Mouse (Mus musculus) induced T-regulatory cell, adult 2 months (primary cell): ENCODE data around the gene Shkbp1.

Source experiments
- DNase-seq: peaks from one replicate; pipeline ENCODE4 v3.0.0-alpha.2; 2012; ENCODE audit warnings: low read depth

Gene Shkbp1

DNA sequence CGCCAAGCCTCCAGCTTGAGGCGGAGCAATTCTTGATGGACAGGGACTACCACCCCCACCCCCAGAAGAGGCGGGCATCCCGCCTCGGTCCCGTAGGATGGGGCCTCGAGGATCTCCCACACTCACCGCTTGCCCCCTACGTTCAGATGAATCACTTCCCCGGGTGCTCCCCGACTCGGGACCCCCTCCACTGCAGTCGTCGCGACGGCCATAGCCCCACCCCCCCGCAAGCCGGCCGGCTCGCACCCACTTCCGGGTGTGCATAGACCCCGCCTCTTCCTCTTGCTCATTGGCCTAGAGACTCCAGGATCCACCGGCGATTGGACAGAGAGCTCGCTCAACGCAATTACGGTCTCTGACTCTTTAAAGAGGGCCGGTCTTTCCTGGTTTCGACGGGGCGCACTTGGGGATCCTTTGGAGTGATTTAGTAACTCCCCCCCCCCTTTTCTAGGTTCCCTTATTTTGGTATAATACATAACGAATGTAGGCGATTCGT, at the start of gene Shkbp1:
Shkbp1 (minus strand) TSS at position 275 of the 496 bp plus-strand sequence.
- DNase-seq = peak; percentile 96

DNA sequence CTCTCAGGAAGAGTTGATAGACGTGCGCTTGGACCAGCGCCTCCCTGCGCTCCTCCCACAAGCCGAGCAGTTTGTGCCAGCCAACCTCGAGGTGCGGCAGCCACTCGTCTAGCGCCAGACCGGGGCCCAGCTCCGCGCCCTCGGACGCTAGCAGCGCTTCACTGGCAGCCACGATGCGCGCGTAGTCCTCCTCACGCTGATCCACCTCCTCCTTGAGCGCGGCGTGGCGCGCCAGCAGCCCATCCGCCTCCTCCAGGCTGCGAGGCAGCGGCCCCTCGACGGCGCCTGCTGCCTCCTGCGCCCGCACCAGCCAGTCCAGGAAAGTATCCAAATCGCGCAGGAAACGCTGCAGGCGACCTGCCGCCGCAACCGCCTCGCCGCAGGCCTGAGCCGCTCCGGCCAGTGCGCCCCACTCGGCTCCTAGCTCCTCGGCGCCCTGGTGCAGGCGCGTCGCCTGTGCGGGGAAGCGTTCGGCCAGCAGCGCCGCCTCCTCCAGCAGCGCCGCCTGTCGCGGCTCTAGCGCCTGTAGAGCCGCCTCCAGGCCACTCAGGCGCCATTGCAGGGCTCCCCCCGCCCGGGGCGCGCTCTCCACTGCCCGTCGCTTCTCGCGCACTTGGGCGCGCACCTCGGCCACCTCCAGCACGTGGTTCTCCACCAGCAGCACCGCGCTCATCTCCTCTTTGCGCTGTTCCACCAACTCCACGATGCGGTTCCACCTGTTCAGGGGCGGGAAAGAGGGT, 48.6 kb upstream of the Shkbp1 start:
- no peak for DNase-seq

DNA sequence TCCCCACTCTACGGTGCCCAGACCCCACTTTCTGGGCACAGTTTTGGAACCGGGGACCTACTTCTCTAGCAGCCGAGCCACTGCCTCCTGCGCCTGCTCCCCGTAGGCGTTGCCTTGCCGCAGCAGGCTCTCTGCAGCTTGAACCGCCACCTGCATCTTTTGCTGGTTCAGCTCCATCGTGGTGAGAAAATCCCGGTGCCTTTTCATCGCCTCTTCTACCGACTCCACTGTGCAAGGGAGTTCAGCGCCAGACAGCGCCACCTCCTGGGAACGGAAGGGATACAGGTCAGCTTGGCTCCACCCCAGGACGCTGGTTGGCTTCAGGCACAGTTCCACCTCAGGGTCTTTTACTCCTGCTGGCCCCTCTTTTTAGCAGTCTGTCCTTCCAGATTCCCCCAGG, 46.9 kb upstream of the Shkbp1 start:
- peak; percentile 72 for DNase-seq

DNA sequence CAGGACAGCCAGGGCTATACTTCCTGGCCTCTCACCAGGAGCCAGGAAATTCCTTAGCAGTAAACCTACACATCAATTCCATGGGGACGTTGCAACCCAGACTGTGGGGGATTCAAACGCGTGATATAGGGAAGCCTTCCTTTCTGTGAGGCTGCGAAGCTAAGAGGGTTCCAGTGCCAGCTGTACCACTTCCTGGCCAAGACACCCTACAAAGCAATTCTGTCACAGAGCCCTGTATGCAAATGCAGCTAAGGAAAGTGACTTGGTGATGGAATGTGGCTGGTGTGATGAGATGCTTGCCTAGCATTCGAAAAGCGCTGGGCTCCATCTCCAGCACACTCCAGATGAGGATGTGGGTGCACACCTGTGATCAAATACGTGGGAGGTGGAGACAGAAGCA, 44.7 kb upstream of the Shkbp1 start:
- no peak for DNase-seq

DNA sequence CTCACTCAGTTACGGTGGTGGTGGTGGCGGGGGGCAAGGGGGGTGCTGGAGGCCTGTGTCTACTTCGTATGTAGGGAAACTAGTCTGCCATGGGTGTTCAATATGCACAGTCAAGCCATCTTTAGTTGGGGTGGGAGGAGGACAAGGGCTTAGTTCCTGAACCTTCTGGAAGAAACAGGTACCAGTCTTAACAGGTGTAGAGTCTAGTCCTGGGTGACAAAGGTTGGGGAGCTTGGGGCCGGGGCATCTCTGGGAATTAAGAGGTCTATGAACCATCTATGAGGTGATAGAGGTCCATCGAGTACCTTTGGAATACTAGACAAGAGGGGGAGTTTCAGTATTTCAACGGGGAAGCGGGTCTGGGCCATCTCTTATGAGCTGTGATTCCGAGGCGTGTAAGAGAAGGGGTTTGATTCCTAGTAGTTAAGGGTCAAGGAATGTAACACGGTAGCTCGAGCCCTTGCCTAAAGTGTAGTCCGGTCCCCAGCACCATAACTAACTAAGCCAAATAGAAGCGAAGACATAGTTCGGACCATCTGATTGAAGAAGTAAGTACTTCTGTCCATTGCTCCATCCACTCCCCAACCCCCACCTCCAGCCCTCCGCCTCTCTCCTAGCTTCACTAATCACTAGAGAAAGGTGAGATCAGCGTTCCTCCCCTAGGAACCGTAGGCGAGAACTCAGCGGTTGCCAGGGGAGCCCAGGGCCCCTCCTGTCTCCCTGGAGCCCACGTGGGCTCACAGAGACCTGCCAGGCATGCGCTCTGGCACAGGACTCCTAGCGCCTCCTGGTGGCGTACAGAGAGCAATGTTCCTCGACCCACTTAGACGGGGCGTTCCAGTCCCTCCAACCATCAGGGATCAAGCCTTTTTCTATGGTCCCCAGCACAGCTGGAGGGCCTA, 41.5 kb upstream of the Shkbp1 start:
- DNase-seq = peak; percentile 78

DNA sequence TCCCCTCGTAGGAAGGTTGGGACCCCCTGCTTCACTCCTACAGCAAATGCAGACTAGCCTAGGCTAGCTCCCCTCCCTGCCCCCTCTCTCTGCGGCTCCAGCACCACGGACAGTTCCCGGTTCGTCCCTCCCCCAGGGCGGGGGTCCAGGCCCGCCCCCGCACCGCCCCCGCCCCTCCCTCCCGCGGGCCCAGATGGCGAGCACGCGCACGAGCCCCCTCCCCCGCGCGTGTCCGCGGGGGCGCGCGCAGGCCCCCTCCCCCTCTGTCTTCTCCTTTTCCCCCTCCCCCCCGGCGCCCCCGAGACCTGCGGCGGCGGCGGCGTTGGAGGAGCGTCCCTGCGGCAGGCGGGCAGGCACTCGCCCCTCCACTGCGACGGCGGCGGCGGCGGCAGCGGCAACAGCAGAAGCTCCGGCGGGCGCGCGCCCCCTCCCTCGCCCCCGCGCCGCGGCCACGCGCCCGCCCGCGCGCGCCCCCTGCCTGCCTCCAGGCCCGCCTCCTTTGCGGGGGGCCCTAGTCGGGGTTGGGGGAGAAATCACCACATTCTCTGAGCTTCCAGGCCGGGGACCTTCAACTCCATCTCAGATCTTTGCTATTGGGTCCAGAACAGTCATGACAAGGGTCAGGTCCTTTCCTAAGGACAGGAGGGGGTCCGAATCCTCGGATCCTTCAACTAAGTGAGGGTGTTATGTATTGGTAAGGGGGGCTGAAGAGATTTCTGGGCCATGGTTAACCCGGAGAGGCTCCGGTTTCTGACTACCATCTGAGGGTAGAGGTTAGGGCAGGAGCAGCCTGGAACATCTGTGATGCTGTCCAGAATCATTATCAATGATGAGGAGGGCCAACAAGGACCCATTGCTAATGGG, 40.6 kb upstream of the Shkbp1 start:
- DNase-seq = no peak

DNA sequence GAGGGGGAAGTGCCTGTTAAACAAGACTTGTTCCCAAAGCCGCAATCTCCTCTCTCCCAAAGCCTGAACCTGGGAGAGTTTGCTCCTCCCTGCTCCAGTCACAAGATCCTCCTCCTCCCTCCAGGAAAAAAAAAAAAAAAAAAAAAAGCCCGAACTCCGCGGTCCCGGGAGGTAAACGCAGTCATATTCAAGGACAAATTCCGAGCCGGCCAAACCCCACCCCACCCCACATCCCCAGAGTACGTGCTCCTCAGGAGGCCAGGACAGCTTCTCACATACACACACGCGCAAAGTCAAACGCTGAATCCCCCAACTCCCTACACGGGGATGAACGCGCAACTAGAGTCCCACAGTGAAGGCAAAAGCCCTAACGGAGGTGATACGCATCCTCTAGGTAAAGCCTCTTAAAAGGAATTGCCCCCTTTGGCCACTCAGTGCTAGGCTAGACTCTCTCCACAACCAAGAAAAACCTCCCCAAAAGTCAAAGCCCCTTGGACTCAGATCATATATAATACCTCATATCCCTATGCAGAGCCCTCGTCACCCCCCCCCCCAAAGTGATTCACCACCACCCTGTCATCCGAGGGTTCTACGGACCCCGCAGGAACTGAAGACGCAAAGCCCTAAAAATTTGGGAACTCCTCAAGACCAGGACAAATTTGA, 39.8 kb upstream of the Shkbp1 start:
- no peak for DNase-seq

DNA sequence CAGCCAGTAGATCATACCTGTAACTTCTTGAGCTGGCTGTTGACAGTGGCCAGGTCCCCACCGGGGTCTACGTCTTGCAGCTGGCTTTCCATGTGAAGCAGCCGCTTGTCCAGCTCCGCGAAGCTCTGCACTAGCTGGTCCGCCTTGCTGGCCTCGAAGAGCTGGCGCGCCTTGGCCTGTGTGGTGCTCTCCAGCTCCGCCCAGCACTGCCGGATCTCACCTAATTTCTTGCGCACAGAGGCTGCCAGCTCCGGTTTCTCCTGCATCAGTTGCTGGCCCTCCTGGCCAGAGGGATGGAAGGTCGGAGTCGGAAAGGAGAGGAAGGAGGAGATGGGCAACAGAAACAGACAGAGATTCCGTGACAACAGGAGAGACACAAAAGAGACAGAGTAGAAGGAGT, 35.6 kb upstream of the Shkbp1 start:
- no peak for DNase-seq

DNA sequence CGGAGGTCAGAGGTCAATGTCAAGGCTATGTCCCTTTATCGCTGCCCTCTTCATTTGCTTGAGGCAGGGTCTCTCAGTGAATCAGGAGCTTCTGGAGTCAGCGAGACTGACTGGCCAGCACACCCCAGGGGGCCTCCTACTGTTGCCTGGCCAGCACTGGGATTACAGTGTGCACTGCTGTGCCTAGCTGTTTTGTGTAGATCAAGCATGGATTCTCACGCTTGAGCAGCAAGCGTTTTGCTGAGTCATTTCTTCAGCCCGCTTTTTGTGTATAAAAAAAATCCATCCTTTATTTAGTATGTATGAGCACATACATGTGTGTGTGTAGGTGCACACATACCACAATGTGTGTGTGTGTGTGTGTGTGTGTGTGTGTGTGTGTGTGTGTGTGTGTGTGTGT, 33.4 kb upstream of the Shkbp1 start:
- DNase-seq = no peak

DNA sequence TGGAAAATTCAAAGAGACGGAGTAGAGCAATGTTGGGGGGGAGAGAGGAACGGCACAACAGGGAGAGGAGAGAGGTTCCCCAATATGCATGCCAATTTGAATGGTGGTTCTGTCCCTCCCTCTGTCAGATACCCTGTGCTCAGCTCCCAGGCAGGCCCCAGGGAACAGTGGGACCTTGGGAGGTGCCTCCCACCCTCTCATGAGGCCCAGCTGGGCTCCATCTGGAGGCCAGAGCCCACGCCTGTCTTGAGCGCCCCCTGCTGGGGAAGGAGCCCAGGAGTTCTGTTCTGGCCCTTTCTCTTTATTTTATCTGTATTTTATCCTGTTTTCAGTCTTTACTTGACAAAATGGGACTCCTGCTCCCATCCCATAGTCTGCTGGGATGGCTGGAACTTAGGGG, 28.9 kb upstream of the Shkbp1 start:
- DNase-seq = peak; percentile 80

DNA sequence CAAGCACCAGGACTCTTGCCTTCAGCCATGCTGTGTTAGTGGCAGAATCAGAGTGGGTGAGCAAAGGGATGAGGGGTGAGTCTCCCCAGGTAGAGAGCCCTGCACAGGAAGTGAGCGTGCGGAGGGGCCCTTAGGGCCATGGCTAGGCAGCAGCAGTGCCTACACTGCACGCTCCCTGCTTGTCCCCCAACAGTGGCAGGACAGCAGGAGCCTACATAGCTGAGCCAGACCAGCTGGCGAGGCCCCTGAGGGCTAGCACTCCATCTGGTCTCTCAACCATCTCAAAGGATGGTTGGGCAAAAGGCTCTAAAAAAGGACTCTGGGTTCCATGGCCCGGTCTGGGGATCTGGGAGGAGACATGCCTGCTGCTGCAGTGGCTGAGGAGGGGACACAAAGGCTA, 28.3 kb upstream of the Shkbp1 start:
- DNase-seq = no peak

DNA sequence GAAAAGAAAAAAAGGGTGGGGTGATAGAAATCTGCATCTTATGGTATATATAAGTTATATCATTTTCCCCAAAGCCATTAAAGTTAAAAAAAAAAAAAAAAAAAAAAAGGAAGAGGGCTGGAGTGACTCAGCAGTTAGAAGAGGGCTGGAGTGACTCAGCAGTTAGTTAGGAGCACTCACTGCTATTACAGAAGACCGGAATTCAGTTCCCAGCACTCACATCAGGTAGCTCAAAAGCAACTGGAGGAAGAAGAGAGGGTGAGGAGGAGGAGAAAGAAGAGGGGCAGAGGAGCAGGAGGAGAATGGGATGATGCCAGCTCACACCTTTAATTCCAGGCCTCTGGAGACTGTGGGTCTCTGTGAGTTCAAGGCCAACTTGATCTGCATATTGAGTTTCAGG, 27.4 kb upstream of the Shkbp1 start:
- no peak for DNase-seq

DNA sequence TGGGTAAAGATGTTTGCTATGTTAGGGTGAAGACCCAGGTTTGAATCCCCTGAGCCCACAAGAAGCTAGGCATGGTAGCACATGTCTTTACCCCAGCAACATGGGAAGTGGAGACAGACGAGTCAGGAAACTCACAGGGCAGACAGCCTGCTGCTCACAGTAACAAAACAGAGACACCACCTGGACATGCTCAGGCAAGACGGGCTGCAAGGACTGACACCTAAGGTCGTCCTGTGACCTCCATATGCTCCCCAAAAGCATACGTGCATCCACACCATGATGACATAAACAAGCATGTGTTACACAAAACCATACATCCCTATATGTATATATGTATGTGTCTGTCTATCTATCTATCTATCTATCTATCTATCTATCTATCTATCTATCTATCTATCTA, 25.7 kb upstream of the Shkbp1 start:
- DNase-seq = no peak

DNA sequence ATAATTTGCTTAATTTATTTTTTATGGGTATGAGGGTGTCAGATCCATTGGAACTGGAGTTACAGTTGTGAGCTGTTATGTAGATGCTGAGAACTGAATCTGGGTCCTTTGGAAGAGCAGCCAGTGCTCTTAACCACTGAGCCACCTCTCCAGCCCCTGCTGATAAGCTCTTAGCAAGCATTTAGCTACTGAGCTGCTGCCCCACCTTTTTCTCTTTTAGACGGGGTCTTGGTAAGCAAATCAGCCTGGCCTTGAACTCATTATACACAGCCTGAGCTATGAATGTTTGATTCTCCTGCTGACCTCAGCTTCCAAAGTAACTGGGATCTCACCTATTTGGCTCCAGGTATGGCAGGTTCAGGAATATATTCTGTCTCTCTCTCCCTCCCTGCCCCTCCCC, 25.2 kb upstream of the Shkbp1 start:
- no peak for DNase-seq

DNA sequence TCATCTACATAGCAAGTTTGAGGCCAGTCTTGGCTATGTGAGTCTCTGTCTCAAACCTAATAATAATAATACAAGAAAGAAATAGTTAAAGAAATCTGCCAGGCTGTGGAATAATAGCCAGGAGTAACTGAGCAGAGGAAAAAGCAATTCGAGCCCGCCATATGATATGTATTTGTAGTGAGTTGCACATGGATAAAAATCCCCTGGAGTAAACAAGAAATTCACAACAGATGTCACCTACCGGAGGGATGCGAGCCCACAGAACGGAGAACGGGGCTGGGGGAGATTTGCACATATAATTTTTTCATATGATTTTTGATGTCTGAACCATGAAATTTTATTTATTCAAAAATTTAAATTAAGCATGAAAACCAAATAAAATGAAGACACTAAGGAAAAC, 24.0 kb upstream of the Shkbp1 start:
- DNase-seq = no peak

DNA sequence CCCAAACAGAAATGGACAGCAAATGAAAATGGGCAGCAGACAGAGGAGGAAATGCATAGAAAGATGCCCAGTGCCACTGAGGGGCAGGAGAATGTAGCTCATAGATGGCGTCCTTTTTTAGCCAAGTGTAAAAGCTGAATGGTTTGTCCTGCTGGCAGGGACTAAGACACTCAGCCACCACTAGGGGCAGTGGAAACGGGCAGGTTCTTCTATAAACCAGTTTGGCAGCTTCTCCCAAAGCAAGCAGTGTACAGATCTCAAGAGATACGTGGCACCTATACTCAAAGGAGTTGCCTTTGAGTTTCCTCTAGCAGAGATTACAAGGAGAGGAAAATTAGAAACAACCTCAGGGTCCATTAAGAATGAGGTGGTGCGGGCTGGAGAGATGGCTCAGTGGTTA, 22.6 kb upstream of the Shkbp1 start:
- DNase-seq = peak; percentile 52

DNA sequence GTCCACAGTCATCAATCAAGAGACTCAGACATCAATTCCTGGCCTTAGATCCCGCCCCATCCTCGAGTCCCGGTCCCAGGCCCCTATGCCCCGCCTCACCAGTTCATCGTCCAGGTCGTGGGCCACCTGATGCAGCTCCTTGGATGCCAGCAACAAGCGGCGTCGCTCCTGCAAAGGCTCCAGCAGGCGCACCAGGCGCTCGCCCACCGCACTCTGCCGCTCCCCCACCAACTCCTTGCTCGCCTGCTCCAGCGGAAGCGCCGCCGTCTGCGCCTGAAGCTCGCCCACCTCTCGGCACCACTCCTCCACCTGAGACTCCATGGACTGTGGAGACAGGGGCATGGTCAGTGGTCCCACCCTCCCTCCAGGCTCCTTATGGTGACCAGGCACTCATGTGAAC, 19.5 kb upstream of the Shkbp1 start:
- no peak for DNase-seq

DNA sequence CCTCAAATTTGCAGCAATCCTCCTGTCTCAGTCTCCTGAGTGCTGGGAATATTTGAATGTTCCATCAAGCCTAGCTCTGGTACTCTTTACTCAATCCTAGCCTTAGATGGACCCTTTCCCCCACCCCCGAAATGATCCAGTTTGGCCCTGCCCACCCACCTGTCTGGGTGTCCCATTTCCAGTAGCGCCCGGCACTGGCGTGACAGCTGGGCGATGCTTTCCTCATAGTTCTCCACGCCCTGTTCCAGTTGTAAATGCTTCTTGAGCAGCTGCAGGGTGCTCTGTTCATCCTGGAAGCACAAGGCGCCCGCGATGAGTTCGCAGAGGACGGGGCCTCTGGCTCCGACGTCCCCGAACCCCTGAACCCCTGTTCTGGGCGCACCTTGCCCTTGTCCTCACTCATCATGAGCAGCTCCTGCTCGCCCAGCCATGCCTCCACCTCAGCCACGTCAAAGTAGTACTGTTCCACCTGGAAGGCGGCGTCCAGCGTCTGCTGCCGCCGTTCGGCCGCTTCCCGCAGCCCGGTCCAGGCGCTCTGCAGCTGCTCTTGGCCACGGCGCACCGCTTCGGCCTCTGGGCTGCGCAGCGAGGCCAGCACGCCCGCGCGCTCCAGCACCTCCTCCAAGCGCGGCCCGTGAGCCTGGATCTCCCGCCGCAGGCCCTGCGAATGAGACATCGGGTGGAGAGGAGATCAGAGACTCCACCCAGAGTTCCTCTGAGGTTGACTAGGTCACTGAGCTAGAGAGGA, 16.1 kb upstream of the Shkbp1 start:
- no peak for DNase-seq

DNA sequence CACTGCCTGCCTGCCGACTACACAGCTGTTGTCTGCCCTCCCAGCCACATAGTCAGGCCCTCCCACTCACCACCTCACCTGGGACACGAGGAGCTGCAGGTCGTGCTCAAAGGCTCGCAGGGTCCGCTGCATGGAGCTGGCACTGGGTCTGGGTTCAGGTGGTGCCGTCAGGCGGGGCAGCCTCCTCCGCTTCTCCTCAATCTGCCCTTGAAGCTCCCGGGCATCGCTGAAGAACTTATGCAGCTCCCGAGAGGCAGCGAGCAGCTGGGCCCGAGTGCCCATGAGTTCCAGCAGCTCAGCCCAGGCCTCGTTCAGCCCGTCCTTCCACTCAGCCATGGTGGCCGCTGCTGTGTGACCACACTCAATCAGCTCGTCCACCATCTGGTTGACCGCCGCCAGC, 13.3 kb upstream of the Shkbp1 start:
- no peak for DNase-seq

DNA sequence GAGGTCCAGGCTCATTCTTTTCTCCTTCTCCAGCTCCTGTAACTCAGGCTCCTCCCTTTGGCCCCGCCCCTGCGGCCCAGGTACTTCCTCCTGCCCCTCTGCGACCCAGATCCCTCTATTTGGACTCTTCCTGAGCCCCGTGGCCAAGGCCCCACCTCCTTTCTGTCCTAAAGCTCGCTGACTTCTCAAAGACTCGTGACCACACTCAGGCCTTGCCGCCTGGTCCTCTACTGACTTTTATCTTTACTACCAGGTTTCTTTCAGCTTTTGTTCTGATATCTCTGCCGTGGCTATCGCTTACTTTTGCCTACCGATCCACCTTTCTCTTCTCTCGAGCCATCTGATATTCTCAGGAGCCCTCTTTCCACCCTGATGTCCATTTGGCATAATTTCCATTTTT, 12.2 kb upstream of the Shkbp1 start:
- peak; percentile 54 for DNase-seq
